Mouse (Mus musculus) neural tube, embryonic 11.5 days (tissue): ENCODE results near the gene Fate1. TPM values are rescaled to one million over a fixed set of nuclear protein-coding genes. Genes with fewer than 3 reads are reported as not detected.
A peak's percentile ranks its signal among the peaks of the same experiment; 100 is the strongest.

Source experiments
- ATAC-seq: fragments of 200-750 bp; cut with Nextera tagmentation; 2 replicates; pipeline ENCODE4 v1.8.0; 2017; ENCODE audit warnings: moderate number of reproducible peaks, mild to moderate bottlenecking, moderate TSS enrichment, moderate library complexity; ENCODE audit not compliant: insufficient read depth, low FRiP score, low TSS enrichment
- DNase-seq: peaks from one replicate; pipeline ENCODE4 v3.0.0-alpha.2; 2015; ENCODE audit warnings: low spot score
- H3K27ac ChIP-seq: fragments of 300-500 bp; sonication (generic); 2 replicates; pipeline ENCODE4 v1.5.1; 2014; ENCODE audit warnings: low read depth, mild to moderate bottlenecking, low read length
- H3K27me3 ChIP-seq: fragments of 300-500 bp; sonication (generic); 2 replicates; pipeline ENCODE4 v1.6.1; 2014; ENCODE audit warnings: mild to moderate bottlenecking, low read length, mixed read lengths; ENCODE audit not compliant: control insufficient read depth, insufficient read depth
- H3K36me3 ChIP-seq: fragments of 300-500 bp; sonication (generic); 2 replicates; pipeline ENCODE4 v1.6.1; 2014; ENCODE audit warnings: mild to moderate bottlenecking, low read length, moderate library complexity, mixed read lengths; ENCODE audit not compliant: control insufficient read depth, insufficient read depth
- H3K4me1 ChIP-seq: fragments of 300-500 bp; sonication (generic); 2 replicates; pipeline ENCODE4 v1.6.1; 2014; ENCODE audit warnings: low read length, mixed read lengths; ENCODE audit not compliant: control insufficient read depth, insufficient read depth
- H3K4me2 ChIP-seq: fragments of 300-500 bp; sonication (generic); 2 replicates; pipeline ENCODE4 v1.6.1; 2014; ENCODE audit warnings: low read depth, mild to moderate bottlenecking, moderate library complexity
- H3K4me3 ChIP-seq: fragments of 300-500 bp; sonication (generic); 2 replicates; pipeline ENCODE4 v1.5.1; 2014; ENCODE audit warnings: low read depth, low read length
- H3K9ac ChIP-seq: fragments of 300-500 bp; sonication (generic); 2 replicates; pipeline ENCODE4 v1.6.1; 2014; ENCODE audit warnings: mild to moderate bottlenecking, low read length
- H3K9me3 ChIP-seq: fragments of 300-500 bp; sonication (generic); 2 replicates; pipeline ENCODE4 v1.6.1; 2016; ENCODE audit warnings: low read length; ENCODE audit not compliant: control insufficient read depth
- WGBS: fragments of 180-500 bp; shearing (Covaris S2); extraction: QIAGEN DNeasy Blood & Tissue Kit; methylation state at CpG from one replicate; pipeline ENCODE4 v1.1.7; 2014; 5-methylcytosine and 5-hydroxymethylcytosine counted together
- polyA plus RNA-seq: library from polyadenylated mRNA; unstranded; fragments of >200 nt; fragmentation: Nextera tagmentation; extraction: Ambion mirVana; gene quantifications from 2 replicates; pipeline ENCODE4 v1.2.1, GENCODE M21; 2014

The Fate1 gene
- polyA plus RNA-seq = not detected in 2 replicates

DNA sequence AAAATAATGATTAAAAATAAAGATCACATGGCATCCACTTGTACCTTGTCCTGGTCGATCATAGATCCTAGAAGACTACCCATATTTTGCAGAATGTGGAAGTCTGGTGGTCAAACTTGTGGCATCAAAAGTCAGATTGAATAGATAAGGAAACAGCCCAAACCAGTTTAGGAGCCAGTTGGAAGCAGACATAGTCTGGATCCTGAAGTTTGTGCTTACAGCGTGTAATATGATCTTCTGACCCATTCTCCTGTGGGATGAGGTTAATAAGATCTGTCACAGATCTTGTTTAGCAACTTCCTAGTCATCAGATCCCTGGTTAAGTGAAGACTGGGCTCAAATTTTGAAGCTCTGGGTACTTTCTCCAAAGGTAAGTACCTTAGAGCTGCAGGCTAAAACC, at the start of gene Fate1:
TSS of gene Fate1 (plus strand) at position 301 of the 400 bp plus-strand sequence.
- no peak within 1 kb of the TSS for H3K4me3 ChIP-seq
- no peak within 1 kb of the TSS for H3K4me2 ChIP-seq
- ATAC-seq (no peak), DNase-seq (no peak)
- no peaks in the 10 kb centered on the region for H3K36me3 ChIP-seq
- H3K9ac ChIP-seq = no peak within 1 kb of the TSS
- no peaks in the 10 kb centered on the region for H3K4me1 ChIP-seq
- no peaks in the 10 kb centered on the region for H3K9me3 ChIP-seq
- H3K27ac ChIP-seq = no peak within 1 kb of the TSS
- WGBS = 72% methylated on average over 2 of the region's 2 CpGs
- no peaks in the 10 kb centered on the region for H3K27me3 ChIP-seq

DNA sequence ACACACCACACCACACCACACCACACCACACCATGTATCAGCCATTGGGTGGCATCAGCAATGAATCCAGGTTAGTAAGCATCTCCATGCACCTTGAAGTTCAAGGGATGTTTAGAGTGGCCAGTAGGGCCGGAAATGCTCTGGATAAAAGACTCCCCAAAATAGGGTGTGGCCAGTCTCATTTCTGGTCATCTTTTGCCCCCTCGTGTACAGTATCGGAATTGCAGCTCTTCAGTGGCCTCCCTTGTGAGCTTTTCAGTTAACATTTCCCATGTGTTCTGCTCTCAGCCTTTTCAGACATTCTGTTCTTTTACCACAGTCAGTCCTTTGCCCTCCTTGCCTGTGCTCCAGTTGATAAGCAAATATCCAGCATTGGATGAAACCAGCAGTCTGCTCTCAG, 26.2 kb upstream of the Fate1 start:
- Histone ChIP-seq H3K9ac (no peak overlapping the region), H3K9me3 (no peaks in the 10 kb centered on the region)
- 21% methylated on average over 3 of the region's 3 CpGs for WGBS

DNA sequence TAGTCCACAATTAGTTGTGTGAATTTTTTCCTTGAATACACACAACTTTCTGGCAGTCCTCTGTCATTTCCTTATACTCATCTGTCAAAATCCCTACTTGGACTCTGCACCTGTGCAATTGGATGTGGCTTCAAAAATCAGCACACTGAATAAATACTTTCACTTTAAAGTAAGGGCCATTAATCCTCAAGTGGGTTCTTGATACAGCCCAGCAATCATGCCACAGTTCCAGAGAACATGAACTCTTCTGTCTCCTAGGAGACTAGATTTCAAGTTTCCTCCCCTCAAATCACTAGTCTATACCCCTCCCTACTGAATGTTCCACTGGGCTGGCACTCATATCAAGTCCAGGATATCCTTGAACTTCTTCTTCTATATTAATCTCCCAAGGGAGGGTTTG, 14.4 kb upstream of the Fate1 start:
- Histone ChIP-seq H3K9me3 (no peaks in the 10 kb centered on the region), H3K4me2 (no peak overlapping the region), H3K4me3 (no peak overlapping the region), H3K27ac (no peak overlapping the region), H3K27me3 (no peaks in the 10 kb centered on the region), H3K9ac (no peak overlapping the region), H3K36me3 (no peaks in the 10 kb centered on the region), H3K4me1 (no peaks in the 10 kb centered on the region)
- ATAC-seq (no peak), DNase-seq (no peak)

More for the DNA sequence above, 26.2 kb upstream of the Fate1 start:
- DNase-seq = peak; percentile 53
- H3K4me3 ChIP-seq = no peak overlapping the region
- H3K27me3 ChIP-seq = no peaks in the 10 kb centered on the region
- ATAC-seq = no peak
- H3K4me2 ChIP-seq = no peak overlapping the region
- no peaks in the 10 kb centered on the region for H3K4me1 ChIP-seq
- H3K36me3 ChIP-seq = no peaks in the 10 kb centered on the region
- H3K27ac ChIP-seq = no peak overlapping the region

DNA sequence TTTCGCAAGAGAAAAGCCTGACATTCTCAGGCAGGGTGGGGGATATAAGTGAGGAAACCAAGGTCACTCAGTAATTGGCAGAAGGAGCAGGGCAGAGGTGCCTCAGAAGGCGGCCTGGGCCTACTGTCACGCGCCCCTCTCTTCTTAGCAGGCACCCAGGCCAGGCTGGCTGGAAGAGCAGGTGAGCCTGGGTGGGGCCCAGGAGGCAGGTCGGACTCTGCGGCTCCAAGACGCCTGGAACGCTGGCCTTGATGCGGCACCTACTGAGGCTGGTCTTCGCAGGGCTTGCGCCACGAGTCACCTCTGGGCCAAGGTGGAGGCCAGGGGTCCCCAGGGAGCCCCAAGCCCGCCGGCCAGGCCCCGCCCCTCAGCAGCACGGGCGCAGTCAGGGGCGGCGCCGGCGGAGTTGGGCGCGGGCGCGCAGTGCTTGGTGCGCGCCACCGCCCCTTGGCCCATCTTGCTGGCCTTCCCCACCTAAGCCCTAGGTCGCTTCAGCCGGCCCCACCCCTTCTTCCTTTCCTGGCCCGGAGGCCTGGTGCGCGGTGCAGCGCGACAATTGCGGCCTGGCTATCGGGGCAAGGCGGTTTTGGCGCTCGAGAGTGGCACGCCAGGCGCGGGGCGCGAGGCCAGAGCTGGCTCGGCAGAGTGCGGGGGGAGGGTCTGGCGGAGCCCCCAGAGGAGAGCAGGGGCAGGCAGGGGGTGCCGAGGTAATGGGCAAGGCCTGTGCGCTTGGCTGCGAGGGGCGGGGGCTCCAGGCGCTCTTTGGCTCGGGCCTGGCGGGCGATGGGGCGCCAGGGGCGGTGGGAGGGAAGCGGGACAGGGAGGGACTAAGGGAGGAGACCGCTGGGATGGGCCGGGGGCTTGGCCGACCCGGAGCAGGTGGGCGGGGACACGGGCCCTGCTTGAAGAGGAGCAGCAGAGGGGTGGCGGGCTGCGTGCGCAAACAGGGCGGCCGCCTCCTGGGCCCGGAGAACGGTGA, 10.4 kb upstream of the Fate1 start, which contains the start of gene Prrg3:
TSS of gene Prrg3 (plus strand) at position 552 of the 979 bp plus-strand sequence.
- H3K4me1 ChIP-seq = no peaks in the 10 kb centered on the region
- H3K27me3 ChIP-seq = no peaks in the 10 kb centered on the region
- peak within 1 kb of the TSS; percentile 55 for H3K9ac ChIP-seq
- no peak within 1 kb of the TSS for H3K27ac ChIP-seq
- DNase-seq (peak; percentile 77), ATAC-seq (peak; percentile 94)
- H3K36me3 ChIP-seq = no peaks in the 10 kb centered on the region
- no peaks in the 10 kb centered on the region for H3K9me3 ChIP-seq
- peak within 1 kb of the TSS; percentile 57 for H3K4me2 ChIP-seq
- peak within 1 kb of the TSS; percentile 44 for H3K4me3 ChIP-seq
- 20% methylated on average over 41 of the region's 72 CpGs for WGBS

DNA sequence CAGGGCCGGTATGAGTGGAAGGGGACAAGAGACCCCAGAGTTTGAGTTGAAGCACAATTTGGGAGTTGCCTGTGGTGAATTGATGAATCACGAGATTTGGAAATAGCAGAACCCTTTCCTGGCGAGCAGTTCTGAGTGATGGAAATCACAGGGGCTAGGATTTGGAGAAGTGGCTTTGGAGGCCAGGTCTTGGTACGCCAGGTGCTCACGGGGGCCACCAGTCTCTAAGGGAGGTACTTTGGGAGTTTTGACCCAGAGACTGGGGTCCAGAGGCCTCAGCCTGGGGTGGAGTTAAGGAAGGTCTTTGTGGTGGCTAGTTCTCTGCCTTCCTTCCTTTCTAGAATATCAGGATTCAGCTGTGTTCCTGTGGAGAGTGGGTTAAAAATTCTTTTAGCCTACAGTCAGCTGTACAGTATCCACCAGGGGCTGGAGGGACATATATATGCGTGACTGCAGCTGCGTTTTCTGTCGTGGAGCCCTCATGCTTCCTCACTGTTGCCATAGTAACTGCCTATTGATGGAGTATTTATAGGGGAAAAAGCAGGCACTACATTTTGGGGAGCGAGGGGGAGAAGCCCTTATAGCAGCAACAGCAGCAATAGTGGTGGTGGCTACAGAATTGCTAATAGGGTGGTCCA, 9.4 kb upstream of the Fate1 start:
- no peak overlapping the region for H3K27ac ChIP-seq
- peak; percentile 25; the same call in 1 of the 2 replicates for ATAC-seq

DNA sequence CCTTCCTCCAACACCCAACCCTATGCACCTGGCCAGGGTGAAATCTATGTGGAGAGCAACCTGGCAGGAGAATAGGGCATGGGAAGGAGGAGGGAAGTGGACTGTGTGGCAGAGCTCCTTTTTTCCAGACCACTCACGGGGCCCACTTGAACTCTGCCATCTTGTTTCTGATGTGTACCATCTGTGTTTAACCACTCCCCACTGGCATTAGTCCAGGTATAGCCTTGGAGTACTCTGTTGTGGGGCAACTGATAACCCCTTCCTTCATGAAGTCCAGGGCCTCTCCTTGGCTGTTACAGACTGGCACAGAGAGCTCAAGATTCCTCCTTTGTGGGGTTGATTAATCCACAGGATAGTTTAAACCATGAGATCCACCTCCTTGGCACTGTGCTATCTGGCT, 4.6 kb upstream of the Fate1 start:
- H3K9me3 ChIP-seq = no peaks in the 10 kb centered on the region
- H3K9ac ChIP-seq = no peak overlapping the region
- ATAC-seq (no peak), DNase-seq (no peak)
- no peak overlapping the region for H3K27ac ChIP-seq
- no peak overlapping the region for H3K4me3 ChIP-seq
- H3K27me3 ChIP-seq = no peaks in the 10 kb centered on the region
- no peaks in the 10 kb centered on the region for H3K4me1 ChIP-seq
- WGBS = 100% methylated on average over 1 of the region's 1 CpGs
- no peaks in the 10 kb centered on the region for H3K36me3 ChIP-seq
- H3K4me2 ChIP-seq = no peak overlapping the region

More for the DNA sequence above, 9.4 kb upstream of the Fate1 start:
- Histone ChIP-seq H3K4me2 (peak overlapping the region; percentile 57), H3K36me3 (no peaks in the 10 kb centered on the region), H3K4me1 (no peaks in the 10 kb centered on the region), H3K4me3 (peak overlapping the region; percentile 44), H3K9ac (peak overlapping the region; percentile 55), H3K27me3 (no peaks in the 10 kb centered on the region), H3K9me3 (no peaks in the 10 kb centered on the region)
- no peak for DNase-seq
- 33% methylated on average over 9 of the region's 9 CpGs for WGBS

DNA sequence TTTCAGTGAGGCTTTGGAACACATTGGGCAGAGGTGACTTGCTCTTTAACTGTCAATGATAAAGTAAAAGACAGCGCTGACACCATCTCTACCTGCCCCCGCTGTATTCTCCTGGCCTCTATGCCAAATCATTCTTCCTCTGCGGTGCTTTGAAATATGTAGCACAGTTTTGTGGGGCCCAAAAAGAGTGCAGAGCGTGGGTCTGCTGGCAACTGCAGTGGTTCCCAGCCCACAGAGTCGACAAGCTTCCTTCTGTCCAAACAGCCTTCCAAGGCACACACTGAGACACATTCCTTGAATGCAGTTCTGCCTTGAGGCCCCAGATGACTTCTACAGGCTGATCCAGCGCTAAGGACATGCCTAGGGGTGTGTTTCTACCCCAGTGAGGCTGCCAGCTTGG, 4.0 kb upstream of the Fate1 start:
- no peak for ATAC-seq

DNA sequence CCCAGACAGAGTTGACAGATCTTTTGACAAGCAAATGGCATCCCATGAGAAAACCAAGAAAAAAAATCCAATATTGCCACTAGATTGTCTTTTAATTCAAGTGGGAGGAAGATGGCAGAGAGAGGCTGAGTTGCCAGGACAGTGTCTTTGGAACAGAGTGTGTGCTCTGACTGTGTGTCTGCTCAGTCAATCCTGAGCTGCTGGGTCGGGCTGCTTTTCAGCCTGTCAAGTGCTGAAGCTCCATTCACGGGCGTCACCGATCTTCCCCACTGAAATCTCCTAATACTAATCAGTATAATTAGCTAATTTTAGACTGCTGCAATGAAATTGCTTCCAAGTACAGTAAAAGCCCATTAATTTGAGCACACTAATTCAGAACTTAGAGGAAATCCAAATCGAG, 1.5 kb upstream of the Fate1 start:
- no peaks in the 10 kb centered on the region for H3K36me3 ChIP-seq
- H3K9ac ChIP-seq = no peak overlapping the region
- no peak overlapping the region for H3K27ac ChIP-seq
- WGBS = 86% methylated on average over 5 of the region's 5 CpGs
- no peaks in the 10 kb centered on the region for H3K4me1 ChIP-seq
- H3K9me3 ChIP-seq = no peaks in the 10 kb centered on the region
- no peak overlapping the region for H3K4me2 ChIP-seq
- ATAC-seq (no peak), DNase-seq (no peak)
- H3K4me3 ChIP-seq = no peak overlapping the region
- H3K27me3 ChIP-seq = no peaks in the 10 kb centered on the region

More for the DNA sequence above, 4.0 kb upstream of the Fate1 start:
- no peak overlapping the region for H3K27ac ChIP-seq
- WGBS = 75% methylated on average over 6 of the region's 6 CpGs
- DNase-seq = no peak
- no peaks in the 10 kb centered on the region for H3K9me3 ChIP-seq
- H3K4me2 ChIP-seq = no peak overlapping the region
- H3K4me3 ChIP-seq = no peak overlapping the region
- no peaks in the 10 kb centered on the region for H3K36me3 ChIP-seq
- H3K9ac ChIP-seq = no peak overlapping the region
- no peaks in the 10 kb centered on the region for H3K27me3 ChIP-seq
- H3K4me1 ChIP-seq = no peaks in the 10 kb centered on the region
